Mouse (Mus musculus): ENCODE measurements at regions not wholly inside any gene's neighbourhood (a gene's known extent, or its start where the extent isn't known, plus 50 kb on each side); places are given as distances from the start of the nearest gene placed in this dataset.

- Histone ChIP-seq H3K4me2 (ENCODE audit: low read depth, low read length) (no peak overlapping the region), H3K4me1 (ENCODE audit: control insufficient read depth, insufficient read depth, low read length) (no peaks in the 10 kb centered on the region), H3K9me3 (replicated peaks; ENCODE audit: control insufficient read depth, low read length) (no peaks in the 10 kb centered on the region), H3K27me3 (ENCODE audit: control insufficient read depth, insufficient read depth, low read length) (no peaks in the 10 kb centered on the region), H3K27ac (replicated peaks; ENCODE audit: low read depth, low read length) (no peak overlapping the region), H3K9ac (replicated peaks; ENCODE audit: low read length) (no peak overlapping the region), H3K36me3 (replicated peaks; ENCODE audit: control insufficient read depth, insufficient read depth, low read depth, low read length) (no peaks in the 10 kb centered on the region), H3K4me3 (ENCODE audit: low read depth, low read length) (no peak overlapping the region)
- DNase-seq (ENCODE audit: low spot score) = no peak
- WGBS = 58% methylated on average over 3 of the region's 3 CpGs
- ATAC-seq (replicated peaks; ENCODE audit: insufficient number of reproducible peaks, low FRiP score, low TSS enrichment, low read depth) = no peak
Observed at GRCm38 (mm10) chr11:7864116-7864515, 650.4 kb upstream of the Igfbp3 start.

- Histone ChIP-seq H3K27me3 (ENCODE audit: control insufficient read depth, insufficient read depth, low read length) (no peaks in the 10 kb centered on the region), H3K27ac (replicated peaks; ENCODE audit: low read depth, low read length) (no peak overlapping the region), H3K4me3 (ENCODE audit: low read depth, low read length) (no peak overlapping the region), H3K9me3 (replicated peaks; ENCODE audit: control insufficient read depth, low read length) (no peaks in the 10 kb centered on the region), H3K4me2 (ENCODE audit: low read depth, low read length) (no peak overlapping the region), H3K4me1 (ENCODE audit: control insufficient read depth, insufficient read depth, low read length) (no peaks in the 10 kb centered on the region), H3K36me3 (replicated peaks; ENCODE audit: control insufficient read depth, insufficient read depth, low read depth, low read length) (no peaks in the 10 kb centered on the region), H3K9ac (replicated peaks; ENCODE audit: low read length) (no peak overlapping the region)
- ATAC-seq (replicated peaks; ENCODE audit: insufficient number of reproducible peaks, low FRiP score, low TSS enrichment, low read depth) (no peak), DNase-seq (ENCODE audit: low spot score) (no peak)
- WGBS = 73% methylated on average over 5 of the region's 5 CpGs
Observed at GRCm38 (mm10) chr11:7863711-7864110, 650.0 kb upstream of the Igfbp3 start.

GRCm38 (mm10) chr11:7862547-7862946 is 648.8 kb upstream of the Igfbp3 start:
- Histone ChIP-seq H3K9me3 (replicated peaks; ENCODE audit: control insufficient read depth, low read length) (no peaks in the 10 kb centered on the region), H3K27me3 (ENCODE audit: control insufficient read depth, insufficient read depth, low read length) (no peaks in the 10 kb centered on the region), H3K27ac (replicated peaks; ENCODE audit: low read depth, low read length) (no peak overlapping the region), H3K4me2 (ENCODE audit: low read depth, low read length) (no peak overlapping the region), H3K4me3 (ENCODE audit: low read depth, low read length) (no peak overlapping the region), H3K36me3 (replicated peaks; ENCODE audit: control insufficient read depth, insufficient read depth, low read depth, low read length) (no peaks in the 10 kb centered on the region), H3K4me1 (ENCODE audit: control insufficient read depth, insufficient read depth, low read length) (no peaks in the 10 kb centered on the region), H3K9ac (replicated peaks; ENCODE audit: low read length) (no peak overlapping the region)
- DNase-seq (ENCODE audit: low spot score) = no peak
- no peak for ATAC-seq (replicated peaks; ENCODE audit: insufficient number of reproducible peaks, low FRiP score, low TSS enrichment, low read depth)

- Histone ChIP-seq H3K27me3 (ENCODE audit: control insufficient read depth, insufficient read depth, low read length) (no peaks in the 10 kb centered on the region), H3K36me3 (replicated peaks; ENCODE audit: control insufficient read depth, insufficient read depth, low read depth, low read length) (no peaks in the 10 kb centered on the region), H3K27ac (replicated peaks; ENCODE audit: low read depth, low read length) (no peak overlapping the region), H3K9ac (replicated peaks; ENCODE audit: low read length) (no peak overlapping the region), H3K4me3 (ENCODE audit: low read depth, low read length) (no peak overlapping the region), H3K4me1 (ENCODE audit: control insufficient read depth, insufficient read depth, low read length) (no peaks in the 10 kb centered on the region), H3K9me3 (replicated peaks; ENCODE audit: control insufficient read depth, low read length) (no peaks in the 10 kb centered on the region), H3K4me2 (ENCODE audit: low read depth, low read length) (no peak overlapping the region)
- DNase-seq (ENCODE audit: low spot score) (no peak), ATAC-seq (replicated peaks; ENCODE audit: insufficient number of reproducible peaks, low FRiP score, low TSS enrichment, low read depth) (no peak)
- WGBS = 90% methylated on average over 2 of the region's 2 CpGs
Observed at GRCm38 (mm10) chr11:7852612-7853011, 638.9 kb upstream of the Igfbp3 start.

GRCm38 (mm10) chr11:7838311-7839237 is 624.9 kb upstream of the Igfbp3 start:
- Histone ChIP-seq H3K4me1 (ENCODE audit: control insufficient read depth, insufficient read depth, low read length) (no peaks in the 10 kb centered on the region), H3K9me3 (replicated peaks; ENCODE audit: control insufficient read depth, low read length) (no peaks in the 10 kb centered on the region), H3K27ac (replicated peaks; ENCODE audit: low read depth, low read length) (no peak overlapping the region), H3K9ac (replicated peaks; ENCODE audit: low read length) (no peak overlapping the region), H3K36me3 (replicated peaks; ENCODE audit: control insufficient read depth, insufficient read depth, low read depth, low read length) (no peaks in the 10 kb centered on the region), H3K4me2 (ENCODE audit: low read depth, low read length) (no peak overlapping the region), H3K27me3 (ENCODE audit: control insufficient read depth, insufficient read depth, low read length) (no peaks in the 10 kb centered on the region), H3K4me3 (ENCODE audit: low read depth, low read length) (no peak overlapping the region)
- WGBS = 38% methylated on average over 8 of the region's 8 CpGs
- no peak for ATAC-seq (replicated peaks; ENCODE audit: insufficient number of reproducible peaks, low FRiP score, low TSS enrichment, low read depth)
- DNase-seq (ENCODE audit: low spot score) = no peak

GRCm38 (mm10) chr11:7837486-7837885 is 623.8 kb upstream of the Igfbp3 start:
- Histone ChIP-seq H3K9me3 (replicated peaks; ENCODE audit: control insufficient read depth, low read length) (no peaks in the 10 kb centered on the region), H3K9ac (replicated peaks; ENCODE audit: low read length) (no peak overlapping the region), H3K4me3 (ENCODE audit: low read depth, low read length) (no peak overlapping the region), H3K27me3 (ENCODE audit: control insufficient read depth, insufficient read depth, low read length) (no peaks in the 10 kb centered on the region), H3K27ac (replicated peaks; ENCODE audit: low read depth, low read length) (no peak overlapping the region), H3K4me2 (ENCODE audit: low read depth, low read length) (no peak overlapping the region), H3K4me1 (ENCODE audit: control insufficient read depth, insufficient read depth, low read length) (no peaks in the 10 kb centered on the region), H3K36me3 (replicated peaks; ENCODE audit: control insufficient read depth, insufficient read depth, low read depth, low read length) (no peaks in the 10 kb centered on the region)
- WGBS = 78% methylated on average over 5 of the region's 5 CpGs
- ATAC-seq (replicated peaks; ENCODE audit: insufficient number of reproducible peaks, low FRiP score, low TSS enrichment, low read depth) (no peak), DNase-seq (ENCODE audit: low spot score) (no peak)

- Histone ChIP-seq H3K4me3 (ENCODE audit: low read depth, low read length) (no peak overlapping the region), H3K27ac (replicated peaks; ENCODE audit: low read depth, low read length) (no peak overlapping the region), H3K4me2 (ENCODE audit: low read depth, low read length) (no peak overlapping the region), H3K27me3 (ENCODE audit: control insufficient read depth, insufficient read depth, low read length) (no peaks in the 10 kb centered on the region), H3K36me3 (replicated peaks; ENCODE audit: control insufficient read depth, insufficient read depth, low read depth, low read length) (no peaks in the 10 kb centered on the region), H3K9ac (replicated peaks; ENCODE audit: low read length) (no peak overlapping the region), H3K9me3 (replicated peaks; ENCODE audit: control insufficient read depth, low read length) (no peaks in the 10 kb centered on the region), H3K4me1 (ENCODE audit: control insufficient read depth, insufficient read depth, low read length) (no peaks in the 10 kb centered on the region)
- 32% methylated on average over 2 of the region's 2 CpGs for WGBS
- DNase-seq (ENCODE audit: low spot score) (peak; percentile 54), ATAC-seq (replicated peaks; ENCODE audit: insufficient number of reproducible peaks, low FRiP score, low TSS enrichment, low read depth) (no peak)
Observed at GRCm38 (mm10) chr11:7834151-7834550, 620.4 kb upstream of the Igfbp3 start.

- Histone ChIP-seq H3K9ac (replicated peaks; ENCODE audit: low read length) (no peak overlapping the region), H3K36me3 (replicated peaks; ENCODE audit: control insufficient read depth, insufficient read depth, low read depth, low read length) (no peaks in the 10 kb centered on the region), H3K27me3 (ENCODE audit: control insufficient read depth, insufficient read depth, low read length) (no peaks in the 10 kb centered on the region), H3K9me3 (replicated peaks; ENCODE audit: control insufficient read depth, low read length) (no peaks in the 10 kb centered on the region), H3K4me1 (ENCODE audit: control insufficient read depth, insufficient read depth, low read length) (no peaks in the 10 kb centered on the region), H3K4me2 (ENCODE audit: low read depth, low read length) (no peak overlapping the region), H3K4me3 (ENCODE audit: low read depth, low read length) (no peak overlapping the region), H3K27ac (replicated peaks; ENCODE audit: low read depth, low read length) (no peak overlapping the region)
- 47% methylated on average over 8 of the region's 8 CpGs for WGBS
- DNase-seq (ENCODE audit: low spot score) (no peak), ATAC-seq (replicated peaks; ENCODE audit: insufficient number of reproducible peaks, low FRiP score, low TSS enrichment, low read depth) (no peak)
Observed at GRCm38 (mm10) chr11:7832376-7832775, 618.7 kb upstream of the Igfbp3 start.

Data from embryonic facial prominence, embryonic 11.5 days (tissue).